Mouse (Mus musculus): Measurements from ENCODE around the gene Ptrh1.

The Ptrh1 gene

GRCm38 (mm10) chr2:32775359-32776074 is at the start of gene Ptrh1, which contains the start of gene Ttc16:
Gene Ptrh1, plus strand, starts transcription at chr2:32775786.
Gene Ttc16, minus strand, starts transcription at chr2:32775633.
- in situ Hi-C loops (cut with MboI, MseI): no loop called here

- in situ Hi-C loops (cut with MboI, MseI): no loop called here
Observed at GRCm38 (mm10) chr2:32727435-32727834, 48.2 kb upstream of the Ptrh1 start.

GRCm38 (mm10) chr2:32728463-32728862 is 47.1 kb upstream of the Ptrh1 start:
- in situ Hi-C loops (cut with MboI, MseI): no loop called here

GRCm38 (mm10) chr2:32729547-32729946 is 46.0 kb upstream of the Ptrh1 start:
- in situ Hi-C loops (cut with MboI, MseI): no loop called here

- in situ Hi-C loops (cut with MboI, MseI): no loop called here
Observed at GRCm38 (mm10) chr2:32730854-32731253, 44.7 kb upstream of the Ptrh1 start.

GRCm38 (mm10) chr2:32731911-32732310 is 43.7 kb upstream of the Ptrh1 start:
- in situ Hi-C loops (cut with MboI, MseI): no loop called here

GRCm38 (mm10) chr2:32732695-32733094 is 42.9 kb upstream of the Ptrh1 start:
- in situ Hi-C loops (cut with MboI, MseI): no loop called here

GRCm38 (mm10) chr2:32734480-32734879 is 41.1 kb upstream of the Ptrh1 start:
- in situ Hi-C loops (cut with MboI, MseI): no loop called here

- in situ Hi-C loops (cut with MboI, MseI): no loop called here
Observed at GRCm38 (mm10) chr2:32734933-32735332, 40.7 kb upstream of the Ptrh1 start.

GRCm38 (mm10) chr2:32736306-32736829 is 39.2 kb upstream of the Ptrh1 start:
- in situ Hi-C loops (cut with MboI, MseI): no loop called here

- in situ Hi-C loops (cut with MboI, MseI): no loop called here
Observed at GRCm38 (mm10) chr2:32737008-32737407, 38.6 kb upstream of the Ptrh1 start.

GRCm38 (mm10) chr2:32739311-32739710 is 36.3 kb upstream of the Ptrh1 start:
- in situ Hi-C loops (cut with MboI, MseI): no loop called here

GRCm38 (mm10) chr2:32740916-32741272 is 34.7 kb upstream of the Ptrh1 start, which contains the start of gene 6330409D20Rik:
Gene 6330409D20Rik, minus strand, starts transcription at chr2:32741016.
- in situ Hi-C loops (cut with MboI, MseI): no loop called here

- in situ Hi-C loops (cut with MboI, MseI): no loop called here
Observed at GRCm38 (mm10) chr2:32741273-32742172, 34.1 kb upstream of the Ptrh1 start.

- in situ Hi-C loops (cut with MboI, MseI): no loop called here
Observed at GRCm38 (mm10) chr2:32742173-32742531, 33.4 kb upstream of the Ptrh1 start.

- in situ Hi-C loops (cut with MboI, MseI): no loop called here
Observed at GRCm38 (mm10) chr2:32744272-32744982, 31.2 kb upstream of the Ptrh1 start.

GRCm38 (mm10) chr2:32749082-32749481 is 26.5 kb upstream of the Ptrh1 start:
- in situ Hi-C loops (cut with MboI, MseI): no loop called here

GRCm38 (mm10) chr2:32750199-32750598 is 25.4 kb upstream of the Ptrh1 start:
- in situ Hi-C loops (cut with MboI, MseI): no loop called here

GRCm38 (mm10) chr2:32750887-32751664 is 24.5 kb upstream of the Ptrh1 start:
- in situ Hi-C loops (cut with MboI, MseI): no loop called here

- in situ Hi-C loops (cut with MboI, MseI): no loop called here
Observed at GRCm38 (mm10) chr2:32751665-32752033, 23.9 kb upstream of the Ptrh1 start.

- in situ Hi-C loops (cut with MboI, MseI): no loop called here
Observed at GRCm38 (mm10) chr2:32752181-32752580, 23.4 kb upstream of the Ptrh1 start.
